Mouse (Mus musculus) forebrain, embryonic 11.5 days (tissue): ENCODE results near the gene Grin3b. TPM values are rescaled to one million over a fixed set of nuclear protein-coding genes. Genes with fewer than 3 reads are reported as not detected.

Source experiments
- ATAC-seq: fragments of 200-750 bp; cut with Nextera tagmentation; replicated peaks from 2 replicates; pipeline ENCODE4 v1.8.0; 2017; ENCODE audit warnings: moderate TSS enrichment; ENCODE audit not compliant: low FRiP score
- DNase-seq: peaks from one replicate; pipeline ENCODE4 v3.0.0-alpha.2; 2017; ENCODE audit warnings: low spot score
- H3K27ac ChIP-seq: fragments of 300-500 bp; sonication (generic); 2 replicates; pipeline ENCODE4 v1.5.1; 2014; ENCODE audit warnings: low read depth, low read length
- H3K27me3 ChIP-seq: fragments of 300-500 bp; sonication (generic); 2 replicates; pipeline ENCODE4 v1.6.1; 2014; ENCODE audit warnings: mild to moderate bottlenecking, low read length, mixed read lengths; ENCODE audit not compliant: control insufficient read depth, insufficient read depth
- H3K36me3 ChIP-seq: fragments of 300-500 bp; sonication (generic); 2 replicates; pipeline ENCODE4 v1.6.1; 2014; ENCODE audit warnings: mild to moderate bottlenecking, low read length, moderate library complexity, mixed read lengths; ENCODE audit not compliant: control insufficient read depth, insufficient read depth
- H3K4me1 ChIP-seq: fragments of 300-500 bp; sonication (generic); replicated peaks from 2 replicates; pipeline ENCODE4 v1.6.1; 2014; ENCODE audit warnings: low read length, mixed read lengths; ENCODE audit not compliant: control insufficient read depth, insufficient read depth
- H3K4me2 ChIP-seq: fragments of 300-500 bp; sonication (generic); 2 replicates; pipeline ENCODE4 v1.6.1; 2014; ENCODE audit warnings: low read depth, mild to moderate bottlenecking, low read length, moderate library complexity, mixed read lengths; ENCODE audit not compliant: severe bottlenecking
- H3K4me3 ChIP-seq: fragments of 300-500 bp; sonication (generic); 2 replicates; pipeline ENCODE4 v1.5.1; 2014; ENCODE audit warnings: low read depth, low read length
- H3K9ac ChIP-seq: fragments of 300-500 bp; sonication (generic); 2 replicates; pipeline ENCODE4 v1.6.1; 2014; ENCODE audit warnings: low read length
- H3K9me3 ChIP-seq: fragments of 300-500 bp; sonication (generic); 2 replicates; pipeline ENCODE4 v1.6.1; 2016; ENCODE audit warnings: low read length, mixed read lengths; ENCODE audit not compliant: control insufficient read depth
- WGBS: fragments of 180-500 bp; shearing (Covaris S2); extraction: QIAGEN DNeasy Blood & Tissue Kit; methylation state at CpG from one replicate; pipeline ENCODE4 v1.1.7; 2014; 5-methylcytosine and 5-hydroxymethylcytosine counted together
- polyA plus RNA-seq: library from polyadenylated mRNA; unstranded; fragments of >200 nt; fragmentation: Nextera tagmentation; extraction: Ambion mirVana; gene quantifications from 2 replicates; pipeline ENCODE4 v1.2.1, GENCODE M21; 2014

Gene Grin3b
- polyA plus RNA-seq, 1 experiment from 2014 or later, result 0.29 TPM

- Histone ChIP-seq H3K36me3 (no peaks in the 10 kb centered on the region), H3K27me3 (peaks cover 4% of the 10 kb centered on the region), H3K4me3 (peak overlapping the region; percentile 86), H3K4me2 (peak overlapping the region; percentile 83), H3K9ac (peak overlapping the region; percentile 83), H3K4me1 (peaks cover 9% of the 10 kb centered on the region), H3K27ac (peak overlapping the region; percentile 72; the same call in 1 of the 2 replicates), H3K9me3 (no peaks in the 10 kb centered on the region)
- ATAC-seq (no peak), DNase-seq (peak; percentile 78)
- under 1% methylated on average over 29 of the region's 29 CpGs for WGBS
Observed at GRCm38 (mm10) chr10:79928030-79928694, 42.4 kb upstream of the Grin3b start.

- peaks cover 9% of the 10 kb centered on the region for H3K4me1 ChIP-seq
- no peak for DNase-seq
- ATAC-seq, result 0 out of 2 replicates have a peak, but pooled peaks have one; percentile 10
- no peaks in the 10 kb centered on the region for H3K36me3 ChIP-seq
- peak overlapping the region; percentile 86 for H3K4me3 ChIP-seq
- no peaks in the 10 kb centered on the region for H3K9me3 ChIP-seq
- no peaks in the 10 kb centered on the region; the same call in 1 of the 2 replicates for H3K27me3 ChIP-seq
- H3K9ac ChIP-seq, result peak overlapping the region; percentile 49
- peak overlapping the region; percentile 59; the same call in 1 of the 2 replicates for H3K27ac ChIP-seq
- peak overlapping the region; percentile 83 for H3K4me2 ChIP-seq
- 19% methylated on average over 9 of the region's 9 CpGs for whole genome bisulfite sequencing
Observed at GRCm38 (mm10) chr10:79928907-79929701, 41.4 kb upstream of the Grin3b start.

- DNase-seq (no peak), ATAC-seq (no peak)
- peaks cover 9% of the 10 kb centered on the region for H3K4me1 ChIP-seq
- H3K27ac ChIP-seq, result no peak overlapping the region
- no peak overlapping the region for H3K9ac ChIP-seq
- H3K4me3 ChIP-seq, result no peak overlapping the region
- H3K4me2 ChIP-seq, result no peak overlapping the region
- no peaks in the 10 kb centered on the region for H3K9me3 ChIP-seq
- H3K36me3 ChIP-seq, result no peaks in the 10 kb centered on the region
- H3K27me3 ChIP-seq, result no peaks in the 10 kb centered on the region
- 91% methylated on average over 18 of the region's 18 CpGs for WGBS
Observed at GRCm38 (mm10) chr10:79929967-79930825, 40.3 kb upstream of the Grin3b start.

- Histone ChIP-seq H3K4me2 (no peak overlapping the region), H3K9me3 (no peaks in the 10 kb centered on the region), H3K9ac (no peak overlapping the region), H3K4me3 (no peak overlapping the region), H3K36me3 (no peaks in the 10 kb centered on the region), H3K4me1 (peaks cover 9% of the 10 kb centered on the region), H3K27ac (no peak overlapping the region), H3K27me3 (no peaks in the 10 kb centered on the region)
- 94% methylated on average over 16 of the region's 16 CpGs for WGBS
- DNase-seq (no peak), ATAC-seq (no peak)
Observed at GRCm38 (mm10) chr10:79930826-79931186, 39.7 kb upstream of the Grin3b start.

GRCm38 (mm10) chr10:79931797-79932196, 38.7 kb upstream of the Grin3b start:
- 84% methylated on average over 9 of the region's 9 CpGs for WGBS

GRCm38 (mm10) chr10:79932736-79933135, 37.8 kb upstream of the Grin3b start:
- Histone ChIP-seq H3K27ac (no peak overlapping the region), H3K9me3 (no peaks in the 10 kb centered on the region), H3K9ac (no peak overlapping the region), H3K4me3 (no peak overlapping the region), H3K36me3 (no peaks in the 10 kb centered on the region), H3K4me2 (no peak overlapping the region), H3K27me3 (no peaks in the 10 kb centered on the region), H3K4me1 (peaks cover 9% of the 10 kb centered on the region)
- no peak for DNase-seq
- no peak for ATAC-seq
- 32% methylated on average over 8 of the region's 8 CpGs for WGBS

More at GRCm38 (mm10) chr10:79931797-79932196, 38.7 kb upstream of the Grin3b start:
- Histone ChIP-seq H3K4me3 (no peak overlapping the region), H3K27ac (no peak overlapping the region), H3K36me3 (no peaks in the 10 kb centered on the region), H3K27me3 (no peaks in the 10 kb centered on the region), H3K4me1 (peaks cover 9% of the 10 kb centered on the region), H3K9ac (no peak overlapping the region), H3K4me2 (no peak overlapping the region), H3K9me3 (no peaks in the 10 kb centered on the region)
- DNase-seq, result no peak
- ATAC-seq, result no peak

- H3K9ac ChIP-seq, result no peak overlapping the region
Observed at GRCm38 (mm10) chr10:79933145-79933679, 37.3 kb upstream of the Grin3b start.

GRCm38 (mm10) chr10:79933861-79934260, 36.7 kb upstream of the Grin3b start:
- no peak overlapping the region for H3K4me2 ChIP-seq
- no peak overlapping the region for H3K9ac ChIP-seq
- H3K4me3 ChIP-seq, result no peak overlapping the region
- H3K9me3 ChIP-seq, result no peaks in the 10 kb centered on the region
- ATAC-seq (no peak), DNase-seq (no peak)
- no peaks in the 10 kb centered on the region for H3K36me3 ChIP-seq
- WGBS, result 40% methylated on average over 6 of the region's 6 CpGs
- H3K27ac ChIP-seq, result no peak overlapping the region
- no peaks in the 10 kb centered on the region for H3K27me3 ChIP-seq
- peaks cover 6% of the 10 kb centered on the region for H3K4me1 ChIP-seq

More at GRCm38 (mm10) chr10:79933145-79933679, 37.3 kb upstream of the Grin3b start:
- peaks cover 9% of the 10 kb centered on the region for H3K4me1 ChIP-seq
- DNase-seq (no peak), ATAC-seq (no peak)
- H3K4me2 ChIP-seq, result no peak overlapping the region
- H3K36me3 ChIP-seq, result no peaks in the 10 kb centered on the region
- WGBS, result 74% methylated on average over 9 of the region's 9 CpGs
- H3K27ac ChIP-seq, result no peak overlapping the region
- no peaks in the 10 kb centered on the region for H3K27me3 ChIP-seq
- H3K4me3 ChIP-seq, result no peak overlapping the region
- no peaks in the 10 kb centered on the region for H3K9me3 ChIP-seq
